Mouse (Mus musculus): ENCODE data around the gene Scd2. TPM values are rescaled to one million over a fixed set of nuclear protein-coding genes. Genes with fewer than 3 reads are reported as not detected.

Scd2 gene
- polyA plus RNA-seq, 1 experiment from 2014 or later, result 298 TPM

- ATAC-seq (replicated peaks; ENCODE audit: insufficient number of reproducible peaks, low FRiP score, low TSS enrichment, low read depth) (no peak), DNase-seq (ENCODE audit: low spot score) (no peak)
- H3K27ac ChIP-seq (replicated peaks; ENCODE audit: low read depth, low read length), result no peak overlapping the region
- H3K9me3 ChIP-seq (replicated peaks; ENCODE audit: control insufficient read depth, low read length), result no peaks in the 10 kb centered on the region
- no peaks in the 10 kb centered on the region; the same call in 1 of the 2 replicates for H3K4me1 ChIP-seq (ENCODE audit: control insufficient read depth, insufficient read depth, low read length)
- H3K4me3 ChIP-seq (ENCODE audit: low read depth, low read length), result no peak overlapping the region
- WGBS, result 62% methylated on average over 8 of the region's 8 CpGs
- no peak overlapping the region for H3K9ac ChIP-seq (replicated peaks; ENCODE audit: low read length)
- H3K36me3 ChIP-seq (replicated peaks; ENCODE audit: control insufficient read depth, insufficient read depth, low read depth, low read length), result peaks cover 5% of the 10 kb centered on the region
- H3K4me2 ChIP-seq (ENCODE audit: low read depth, low read length), result no peak overlapping the region
- H3K27me3 ChIP-seq (ENCODE audit: control insufficient read depth, insufficient read depth, low read length), result no peaks in the 10 kb centered on the region
Measured at GRCm38 (mm10) chr19:44311306-44312006, 18.0 kb downstream of the Scd2 start.

DNA sequence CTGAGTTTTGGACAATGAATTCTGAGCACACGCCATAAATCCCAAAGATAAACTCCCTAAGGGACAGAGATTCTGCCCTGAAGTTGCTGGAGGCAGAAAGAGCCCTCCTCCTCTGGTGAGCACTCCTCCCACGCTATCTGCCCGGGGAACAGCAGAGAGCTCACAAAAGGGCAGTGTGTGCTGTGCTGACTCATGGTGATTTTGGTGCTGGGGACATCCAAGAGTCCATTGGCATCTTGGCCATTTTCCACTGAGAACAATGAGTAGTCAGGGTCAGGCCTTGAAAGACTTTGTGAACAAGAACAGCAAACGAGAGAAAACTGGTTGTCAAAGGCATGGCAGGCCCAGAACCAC is 18.5 kb downstream of the Scd2 start:
- H3K9ac ChIP-seq (replicated peaks; ENCODE audit: low read length), result no peak overlapping the region
- H3K27ac ChIP-seq (replicated peaks; ENCODE audit: low read depth, low read length), result no peak overlapping the region
- no peaks in the 10 kb centered on the region for H3K9me3 ChIP-seq (replicated peaks; ENCODE audit: control insufficient read depth, low read length)
- WGBS, result 31% methylated on average over 4 of the region's 4 CpGs
- DNase-seq (ENCODE audit: low spot score), result no peak
- peaks cover 5% of the 10 kb centered on the region; the same call in 1 of the 2 replicates for H3K36me3 ChIP-seq (replicated peaks; ENCODE audit: control insufficient read depth, insufficient read depth, low read depth, low read length)
- no peaks in the 10 kb centered on the region for H3K27me3 ChIP-seq (ENCODE audit: control insufficient read depth, insufficient read depth, low read length)
- ATAC-seq (replicated peaks; ENCODE audit: insufficient number of reproducible peaks, low FRiP score, low TSS enrichment, low read depth), result no peak
- no peak overlapping the region for H3K4me3 ChIP-seq (ENCODE audit: low read depth, low read length)
- no peaks in the 10 kb centered on the region; the same call in 1 of the 2 replicates for H3K4me1 ChIP-seq (ENCODE audit: control insufficient read depth, insufficient read depth, low read length)
- H3K4me2 ChIP-seq (ENCODE audit: low read depth, low read length), result no peak overlapping the region

- DNase-seq (ENCODE audit: low spot score) (no peak), ATAC-seq (replicated peaks; ENCODE audit: insufficient number of reproducible peaks, low FRiP score, low TSS enrichment, low read depth) (no peak)
- Histone ChIP-seq H3K9me3 (replicated peaks; ENCODE audit: control insufficient read depth, low read length) (no peaks in the 10 kb centered on the region), H3K27me3 (ENCODE audit: control insufficient read depth, insufficient read depth, low read length) (no peaks in the 10 kb centered on the region), H3K4me1 (ENCODE audit: control insufficient read depth, insufficient read depth, low read length) (no peaks in the 10 kb centered on the region; the same call in 1 of the 2 replicates), H3K4me2 (ENCODE audit: low read depth, low read length) (no peak overlapping the region), H3K4me3 (ENCODE audit: low read depth, low read length) (no peak overlapping the region), H3K27ac (replicated peaks; ENCODE audit: low read depth, low read length) (no peak overlapping the region), H3K36me3 (replicated peaks; ENCODE audit: control insufficient read depth, insufficient read depth, low read depth, low read length) (0 out of 2 replicates have a peak, but pooled peaks cover 2% of the 10 kb centered on the region), H3K9ac (replicated peaks; ENCODE audit: low read length) (no peak overlapping the region)
- whole genome bisulfite sequencing, result 63% methylated on average over 3 of the region's 3 CpGs
Measured at GRCm38 (mm10) chr19:44313066-44313465, 19.6 kb downstream of the Scd2 start.

- ATAC-seq (replicated peaks; ENCODE audit: insufficient number of reproducible peaks, low FRiP score, low TSS enrichment, low read depth) (peak; percentile 86), DNase-seq (ENCODE audit: low spot score) (peak; percentile 82)
- peak overlapping the region; percentile 47 for H3K9ac ChIP-seq (replicated peaks; ENCODE audit: low read length)
- H3K27ac ChIP-seq (replicated peaks; ENCODE audit: low read depth, low read length), result peak overlapping the region; percentile 72
- no peaks in the 10 kb centered on the region; the same call in 1 of the 2 replicates for H3K4me1 ChIP-seq (ENCODE audit: control insufficient read depth, insufficient read depth, low read length)
- WGBS, result 2% methylated on average over 18 of the region's 18 CpGs
- no peaks in the 10 kb centered on the region for H3K27me3 ChIP-seq (ENCODE audit: control insufficient read depth, insufficient read depth, low read length)
- peak overlapping the region; percentile 46 for H3K4me3 ChIP-seq (ENCODE audit: low read depth, low read length)
- H3K4me2 ChIP-seq (ENCODE audit: low read depth, low read length), result peak overlapping the region; percentile 61
- H3K36me3 ChIP-seq (replicated peaks; ENCODE audit: control insufficient read depth, insufficient read depth, low read depth, low read length), result no peaks in the 10 kb centered on the region
- no peaks in the 10 kb centered on the region for H3K9me3 ChIP-seq (replicated peaks; ENCODE audit: control insufficient read depth, low read length)
Measured at GRCm38 (mm10) chr19:44314327-44314759, 20.9 kb downstream of the Scd2 start.

GRCm38 (mm10) chr19:44314871-44315414 is 21.5 kb downstream of the Scd2 start:
- Histone ChIP-seq H3K9ac (replicated peaks; ENCODE audit: low read length) (peak overlapping the region; percentile 47), H3K4me1 (ENCODE audit: control insufficient read depth, insufficient read depth, low read length) (no peaks in the 10 kb centered on the region; the same call in 1 of the 2 replicates), H3K27me3 (ENCODE audit: control insufficient read depth, insufficient read depth, low read length) (no peaks in the 10 kb centered on the region), H3K36me3 (replicated peaks; ENCODE audit: control insufficient read depth, insufficient read depth, low read depth, low read length) (no peaks in the 10 kb centered on the region), H3K9me3 (replicated peaks; ENCODE audit: control insufficient read depth, low read length) (no peaks in the 10 kb centered on the region), H3K4me3 (ENCODE audit: low read depth, low read length) (peak overlapping the region; percentile 46), H3K4me2 (ENCODE audit: low read depth, low read length) (peak overlapping the region; percentile 61), H3K27ac (replicated peaks; ENCODE audit: low read depth, low read length) (peak overlapping the region; percentile 72)
- peak; percentile 56 for DNase-seq (ENCODE audit: low spot score)
- WGBS, result 2% methylated on average over 11 of the region's 11 CpGs
- 0 out of 2 replicates have a peak, but pooled peaks have one; percentile 52 for ATAC-seq (replicated peaks; ENCODE audit: insufficient number of reproducible peaks, low FRiP score, low TSS enrichment, low read depth)

GRCm38 (mm10) chr19:44316752-44317315 is 23.4 kb downstream of the Scd2 start:
- no peak for DNase-seq (ENCODE audit: low spot score)
- no peak for ATAC-seq (replicated peaks; ENCODE audit: insufficient number of reproducible peaks, low FRiP score, low TSS enrichment, low read depth)
- Histone ChIP-seq H3K4me3 (ENCODE audit: low read depth, low read length) (no peak overlapping the region), H3K9me3 (replicated peaks; ENCODE audit: control insufficient read depth, low read length) (no peaks in the 10 kb centered on the region), H3K27me3 (ENCODE audit: control insufficient read depth, insufficient read depth, low read length) (no peaks in the 10 kb centered on the region), H3K4me2 (ENCODE audit: low read depth, low read length) (no peak overlapping the region), H3K9ac (replicated peaks; ENCODE audit: low read length) (no peak overlapping the region), H3K4me1 (ENCODE audit: control insufficient read depth, insufficient read depth, low read length) (no peaks in the 10 kb centered on the region; the same call in 1 of the 2 replicates), H3K27ac (replicated peaks; ENCODE audit: low read depth, low read length) (no peak overlapping the region), H3K36me3 (replicated peaks; ENCODE audit: control insufficient read depth, insufficient read depth, low read depth, low read length) (no peaks in the 10 kb centered on the region)
- WGBS, result 36% methylated on average over 5 of the region's 5 CpGs

GRCm38 (mm10) chr19:44317391-44317790 is 23.9 kb downstream of the Scd2 start:
- no peak for ATAC-seq (replicated peaks; ENCODE audit: insufficient number of reproducible peaks, low FRiP score, low TSS enrichment, low read depth)
- DNase-seq (ENCODE audit: low spot score), result no peak
- Histone ChIP-seq H3K36me3 (replicated peaks; ENCODE audit: control insufficient read depth, insufficient read depth, low read depth, low read length) (no peaks in the 10 kb centered on the region), H3K4me2 (ENCODE audit: low read depth, low read length) (no peak overlapping the region), H3K27ac (replicated peaks; ENCODE audit: low read depth, low read length) (no peak overlapping the region), H3K27me3 (ENCODE audit: control insufficient read depth, insufficient read depth, low read length) (no peaks in the 10 kb centered on the region), H3K9me3 (replicated peaks; ENCODE audit: control insufficient read depth, low read length) (no peaks in the 10 kb centered on the region), H3K4me1 (ENCODE audit: control insufficient read depth, insufficient read depth, low read length) (no peaks in the 10 kb centered on the region; the same call in 1 of the 2 replicates), H3K9ac (replicated peaks; ENCODE audit: low read length) (no peak overlapping the region), H3K4me3 (ENCODE audit: low read depth, low read length) (no peak overlapping the region)
- 74% methylated on average over 5 of the region's 5 CpGs for WGBS

DNA sequence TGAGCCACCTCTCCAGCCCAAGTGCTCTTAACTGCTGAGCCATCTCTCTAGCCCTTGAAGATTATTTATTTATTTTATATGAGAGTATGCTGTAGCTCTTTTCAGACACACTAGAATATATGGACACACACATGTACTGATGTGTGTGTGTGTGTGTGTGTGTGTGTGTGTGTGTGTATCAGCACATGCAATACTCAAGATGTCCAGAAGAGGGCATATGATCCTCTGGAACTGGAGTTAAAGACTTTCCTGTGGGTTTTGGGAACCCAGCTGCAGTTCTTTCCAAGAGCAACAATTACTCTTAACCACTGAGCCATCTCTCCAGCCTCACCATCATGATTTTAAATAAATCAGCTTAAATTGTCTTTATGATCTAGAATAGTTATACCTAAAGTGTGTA is 25.1 kb downstream of the Scd2 start:
- H3K4me2 ChIP-seq (ENCODE audit: low read depth, low read length), result no peak overlapping the region
- no peak overlapping the region for H3K4me3 ChIP-seq (ENCODE audit: low read depth, low read length)
- ATAC-seq (replicated peaks; ENCODE audit: insufficient number of reproducible peaks, low FRiP score, low TSS enrichment, low read depth) (no peak), DNase-seq (ENCODE audit: low spot score) (no peak)
- H3K9ac ChIP-seq (replicated peaks; ENCODE audit: low read length), result no peak overlapping the region
- no peaks in the 10 kb centered on the region; the same call in 1 of the 2 replicates for H3K4me1 ChIP-seq (ENCODE audit: control insufficient read depth, insufficient read depth, low read length)
- no peaks in the 10 kb centered on the region for H3K27me3 ChIP-seq (ENCODE audit: control insufficient read depth, insufficient read depth, low read length)
- H3K27ac ChIP-seq (replicated peaks; ENCODE audit: low read depth, low read length), result no peak overlapping the region
- no peaks in the 10 kb centered on the region for H3K9me3 ChIP-seq (replicated peaks; ENCODE audit: control insufficient read depth, low read length)
- H3K36me3 ChIP-seq (replicated peaks; ENCODE audit: control insufficient read depth, insufficient read depth, low read depth, low read length), result no peaks in the 10 kb centered on the region
